Mouse (Mus musculus) heart, postnatal 4 days (tissue): ENCODE results near the gene Bbx. TPM values are rescaled to one million over a fixed set of nuclear protein-coding genes. Genes with fewer than 3 reads are reported as not detected.

Experiments used
- DNase-seq: peaks from one replicate; pipeline ENCODE4 v3.0.0; 2021
- total RNA-seq, 2 experiments: library from RNA; stranded (reverse); gene quantifications; 2 replicates each; pipeline ENCODE4 v1.2.3; 2021

Gene Bbx
- total RNA-seq, 2 experiments from 2014 or later = 20.0 to 20.6 TPM

DNA sequence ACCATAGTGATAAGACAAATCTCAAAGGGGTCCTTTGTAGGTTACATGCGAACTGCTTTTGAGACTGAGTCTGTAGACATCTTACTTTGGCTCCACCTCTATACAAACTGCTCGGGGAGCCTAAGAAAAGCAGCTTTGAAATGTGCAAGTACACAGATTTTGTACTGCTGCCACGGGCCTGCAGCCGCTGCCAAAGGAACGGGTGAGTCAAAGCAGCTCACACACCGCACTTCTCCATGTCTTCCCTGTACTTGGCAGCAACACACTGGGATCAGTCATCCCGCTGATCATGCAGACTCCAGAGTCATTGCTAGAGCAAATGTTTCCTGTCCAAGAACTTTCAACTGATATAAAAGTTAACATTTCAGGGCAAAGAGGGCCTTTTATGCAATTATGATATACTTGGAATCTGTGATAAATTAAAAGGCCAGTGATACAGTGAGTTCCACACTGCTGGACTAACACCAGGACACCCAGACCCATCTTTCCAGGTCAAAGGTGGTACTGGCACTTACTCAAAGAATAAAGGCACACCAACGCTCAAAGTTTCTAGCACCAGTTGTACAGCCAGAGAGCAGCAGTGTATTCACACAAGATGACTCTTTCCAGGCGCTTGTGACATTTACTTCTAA, 122.7 kb downstream of the Bbx start:
- DNase-seq = peak; percentile 84

- DNase-seq = no peak
These were observed 123.9 kb downstream of the Bbx start for GRCm38 (mm10) chr16:50308256-50308655.

GRCm38 (mm10) chr16:50307231-50307630, 125.0 kb downstream of the Bbx start:
- DNase-seq = no peak

DNA sequence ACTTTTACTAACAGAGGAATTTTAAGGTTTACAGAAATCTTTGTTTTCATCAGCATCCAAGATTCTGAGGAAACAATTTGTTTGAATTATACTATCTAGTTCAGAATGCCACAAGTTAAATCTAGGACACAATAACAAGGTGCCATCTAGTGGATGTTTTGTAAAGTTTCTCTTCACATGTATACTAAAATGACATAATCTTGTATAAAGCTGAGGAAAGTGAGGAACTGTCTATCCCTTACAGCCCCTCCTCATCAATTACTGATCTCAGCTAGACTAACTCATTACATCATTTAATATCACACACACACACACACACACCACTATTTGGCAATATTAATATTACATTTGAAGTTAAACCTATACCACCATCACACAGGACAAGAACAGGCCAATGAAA, 125.5 kb downstream of the Bbx start:
- DNase-seq = no peak

DNA sequence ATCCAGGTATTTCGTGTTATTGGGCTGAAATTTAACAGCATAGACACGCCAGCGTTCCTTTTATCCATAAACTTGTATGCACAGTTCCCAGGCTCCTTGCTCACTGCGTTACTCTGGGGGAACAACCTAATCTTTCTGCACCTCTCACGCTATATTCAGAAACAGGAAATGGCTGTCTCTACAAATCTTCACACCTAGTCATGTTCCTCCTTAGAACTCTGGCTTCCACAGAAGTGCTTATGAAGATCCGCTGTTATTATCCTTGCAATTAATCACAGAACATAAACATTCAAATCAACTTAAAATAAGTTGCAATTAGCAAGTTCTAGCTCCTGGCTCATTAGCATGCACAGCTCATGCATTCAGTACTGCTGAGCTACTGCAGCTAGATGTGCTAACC, 127.0 kb downstream of the Bbx start:
- no peak for DNase-seq

GRCm38 (mm10) chr16:50302566-50302965, 129.6 kb downstream of the Bbx start:
- no peak for DNase-seq

DNA sequence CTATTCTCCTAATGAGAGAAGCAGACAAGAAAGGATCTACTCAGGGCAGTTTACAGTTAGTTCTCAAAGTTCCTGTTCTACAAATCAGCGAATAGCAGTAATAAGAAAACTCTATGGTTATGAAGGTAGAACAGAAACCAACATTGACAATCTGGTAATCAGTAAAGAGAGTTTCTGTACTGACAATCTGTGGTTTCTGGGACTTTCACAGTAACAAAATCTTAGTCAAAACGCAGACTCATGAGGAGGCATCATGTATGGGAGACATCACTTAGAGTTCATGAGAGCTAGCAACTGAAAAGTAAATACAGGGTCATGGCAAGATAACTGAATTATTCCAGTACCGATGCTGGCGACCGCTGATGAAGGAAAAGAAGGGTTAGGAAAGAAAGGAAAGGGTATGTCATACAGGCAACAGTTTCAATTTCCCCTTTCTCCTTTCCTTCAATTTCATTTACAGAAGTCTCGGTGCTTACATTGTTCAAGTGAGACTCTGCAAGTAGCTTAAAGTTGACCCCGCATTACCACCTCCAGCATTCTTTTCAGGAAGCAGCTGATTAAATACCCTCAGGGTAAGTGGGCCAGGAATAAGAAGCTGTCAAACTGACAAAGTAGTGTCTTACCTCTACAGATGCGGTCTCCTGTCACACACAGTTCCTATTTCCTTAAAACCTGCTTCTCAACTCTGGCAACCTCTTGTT, 133.3 kb downstream of the Bbx start:
- DNase-seq = no peak

GRCm38 (mm10) chr16:50293502-50294228, 138.5 kb downstream of the Bbx start:
- DNase-seq = no peak

GRCm38 (mm10) chr16:50292834-50293233, 139.4 kb downstream of the Bbx start:
- DNase-seq = no peak

- no peak for DNase-seq
These were observed 142.4 kb downstream of the Bbx start for GRCm38 (mm10) chr16:50289764-50290163.

GRCm38 (mm10) chr16:50272813-50273212, 159.4 kb downstream of the Bbx start:
- no peak for DNase-seq

DNA sequence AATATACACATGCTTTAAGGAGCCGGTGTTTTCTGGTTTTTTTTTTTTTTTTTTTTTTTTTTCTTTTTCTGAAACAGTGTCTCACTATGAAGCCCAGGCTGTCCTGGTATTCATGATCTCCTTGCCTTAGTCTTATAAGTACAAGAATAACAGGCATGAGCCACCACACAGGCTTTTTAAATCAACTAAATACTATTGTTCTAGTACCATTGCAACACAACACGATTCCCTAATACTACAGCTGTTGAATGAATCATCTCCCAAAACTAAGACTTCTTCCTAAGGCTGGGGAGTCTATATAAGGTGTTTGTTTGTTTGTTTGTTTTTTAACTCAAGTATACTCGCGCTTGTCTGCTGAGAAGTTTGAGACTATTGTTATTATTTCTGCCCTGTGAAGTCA, 169.5 kb downstream of the Bbx start:
- no peak for DNase-seq

DNA sequence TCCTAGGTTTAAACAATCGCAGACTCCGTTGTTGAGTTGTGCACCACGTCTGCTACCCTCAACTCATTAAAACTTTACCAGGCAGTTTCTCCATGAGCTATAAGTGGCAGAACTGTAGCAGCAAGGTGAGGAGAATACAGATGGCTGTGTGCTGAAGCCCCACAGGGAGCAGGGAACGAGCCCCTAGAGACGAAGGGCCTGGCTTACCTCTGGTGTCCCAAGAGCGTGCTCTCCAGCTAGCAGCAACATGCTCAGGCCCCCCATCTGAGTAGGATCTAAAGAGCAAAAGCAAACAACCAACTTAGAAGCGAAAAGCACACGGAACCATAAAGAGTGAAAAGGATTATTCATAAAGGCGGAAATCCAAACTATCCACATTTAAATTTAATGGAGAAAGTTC, 170.0 kb downstream of the Bbx start:
- DNase-seq = no peak

- DNase-seq = no peak
These were observed 170.4 kb downstream of the Bbx start for GRCm38 (mm10) chr16:50261741-50262140.

DNA sequence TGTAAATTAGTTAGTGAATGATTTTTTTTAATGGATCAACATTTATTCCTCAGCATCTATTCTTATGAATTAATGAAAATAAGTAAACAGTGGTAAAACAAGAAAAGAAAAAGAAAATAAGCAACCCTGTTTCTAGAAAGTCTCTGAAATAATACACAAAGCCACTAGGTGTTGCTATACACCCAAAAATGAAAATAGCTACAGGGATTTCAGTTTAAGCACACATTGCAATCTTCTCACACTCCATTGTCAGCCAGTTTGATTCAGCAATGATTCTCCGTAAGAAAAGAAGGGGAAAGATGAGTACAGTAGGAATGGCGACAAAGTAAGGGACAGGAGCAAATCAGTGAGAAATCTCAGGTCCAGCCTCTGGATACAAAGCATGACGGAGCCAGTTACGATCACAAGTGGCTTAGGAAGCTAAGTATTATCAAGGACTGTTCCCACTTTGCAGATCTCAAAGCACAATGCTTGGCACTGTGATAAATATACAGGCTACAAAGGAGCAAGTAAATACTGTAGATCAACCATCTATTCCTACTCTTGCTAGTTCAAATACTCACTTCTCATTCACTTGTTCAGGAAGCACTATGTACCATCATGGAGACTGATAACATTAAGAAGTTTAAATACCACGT, 177.5 kb downstream of the Bbx start:
- no peak for DNase-seq

DNA sequence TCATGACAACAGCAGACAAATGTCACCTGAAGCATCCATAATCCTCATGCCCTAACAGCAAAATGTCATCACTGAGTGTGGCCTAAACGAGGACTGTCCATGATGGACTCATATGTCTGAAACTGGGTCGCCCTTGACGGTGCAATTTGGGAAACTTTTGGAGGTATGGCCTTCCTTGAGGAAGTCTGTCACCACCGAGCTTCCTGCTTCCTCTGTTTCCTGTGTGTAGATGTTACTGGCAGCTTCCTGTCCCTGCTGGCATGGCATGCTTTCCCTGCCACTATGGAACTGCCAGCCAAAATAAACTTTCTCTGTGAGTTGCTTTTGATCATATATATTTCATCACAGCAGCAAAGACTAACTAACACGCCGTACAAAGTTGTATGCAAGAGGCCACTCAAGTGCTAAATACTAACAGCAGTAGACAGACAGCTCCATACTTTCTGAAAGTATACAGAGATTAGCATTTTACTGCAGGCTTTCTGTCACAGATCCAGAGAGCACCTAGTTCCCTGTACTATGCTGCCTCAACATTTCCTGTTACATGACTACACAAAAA, 180.7 kb downstream of the Bbx start:
- no peak for DNase-seq

DNA sequence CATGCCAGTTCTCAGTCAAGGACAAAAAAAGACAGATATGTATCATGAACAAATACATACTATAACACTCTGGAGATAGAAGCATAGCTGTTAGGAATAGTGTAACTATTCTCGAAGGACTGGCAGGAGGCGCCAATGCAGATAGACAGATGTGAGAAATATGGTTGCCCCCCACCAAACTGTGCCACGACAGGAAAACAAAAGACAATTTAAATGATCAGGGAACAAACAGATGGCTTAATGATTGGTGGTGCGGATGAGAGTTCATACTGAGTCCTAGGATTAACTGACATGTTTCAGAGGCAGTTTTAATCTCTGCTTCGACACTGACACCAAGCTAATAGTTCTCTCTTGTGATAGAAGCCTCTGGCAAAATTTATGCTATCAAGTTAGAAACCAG, 181.7 kb downstream of the Bbx start:
- DNase-seq = no peak

GRCm38 (mm10) chr16:50249036-50249435, 183.2 kb downstream of the Bbx start:
- DNase-seq = no peak

DNA sequence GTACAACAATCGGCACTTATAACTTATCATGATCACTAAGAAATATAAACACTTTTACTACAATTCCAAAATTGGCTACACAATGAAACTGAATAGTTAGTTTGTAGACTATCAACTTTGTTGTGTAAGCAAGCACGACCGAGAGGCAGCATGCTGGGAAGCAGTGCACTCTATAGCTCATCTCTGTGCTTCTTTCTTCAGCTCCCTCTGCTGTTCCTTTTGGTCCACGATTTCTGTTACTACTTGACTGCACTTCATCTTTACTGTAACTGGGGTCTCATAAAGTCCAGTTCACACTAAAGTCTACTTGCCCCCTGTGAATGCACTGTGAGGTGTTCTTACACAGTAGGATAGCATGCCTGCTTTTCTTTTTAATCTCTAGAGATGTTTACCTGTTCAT, 189.7 kb downstream of the Bbx start:
- no peak for DNase-seq

DNA sequence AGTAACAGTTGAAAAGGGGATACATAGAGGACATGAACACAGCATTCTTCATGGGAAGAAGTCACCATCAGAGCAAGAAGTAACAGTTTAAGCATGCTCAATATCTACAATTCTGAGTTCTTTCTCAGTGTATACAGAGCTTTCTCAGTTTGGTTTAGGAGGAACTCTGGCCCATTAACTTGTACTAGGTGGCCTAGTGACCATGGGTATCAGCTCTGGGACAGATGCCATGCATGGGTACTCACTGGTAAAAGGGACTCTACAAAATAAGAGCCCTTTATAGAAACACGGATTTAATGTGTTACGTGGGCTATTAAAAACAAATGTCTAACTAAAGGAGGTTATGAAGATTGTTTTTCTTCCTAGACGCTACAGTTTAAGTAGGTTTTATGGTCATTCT, 190.6 kb downstream of the Bbx start:
- DNase-seq = no peak

- DNase-seq = no peak
These were observed 197.0 kb downstream of the Bbx start for GRCm38 (mm10) chr16:50235231-50235630.

GRCm38 (mm10) chr16:50230624-50231023, 201.6 kb downstream of the Bbx start:
- no peak for DNase-seq

GRCm38 (mm10) chr16:50228833-50229232, 203.4 kb downstream of the Bbx start:
- DNase-seq = no peak
